Mouse (Mus musculus): ENCODE measurements around the gene Mapk6.

DNA sequence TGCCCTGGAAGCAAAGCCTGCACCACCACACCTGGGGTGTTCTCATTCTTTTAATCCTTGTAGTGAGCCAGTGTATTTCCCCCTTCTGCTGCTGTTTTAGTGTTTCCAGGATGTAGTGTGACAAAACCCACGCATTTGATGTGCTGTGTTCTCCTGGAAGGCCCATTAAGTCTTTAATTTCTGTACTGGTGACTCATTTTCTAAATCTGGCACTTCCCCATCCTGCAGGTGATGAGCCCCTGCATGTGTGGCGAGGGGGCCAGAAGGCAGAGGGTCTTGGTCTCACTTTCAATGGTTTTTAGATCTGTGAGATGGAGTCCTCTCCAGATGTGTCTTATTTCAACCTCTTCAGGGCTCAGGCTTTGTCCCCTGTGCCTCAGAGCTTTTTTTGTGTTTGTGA is 44.2 kb upstream of the Mapk6 start:
- TF ChIP-seq SMC3 (IDR thresholded peaks at IDR 0.05; ENCODE audit: low read depth, low read length), result no peak
- no peak for TF ChIP-seq POLR2A (IDR thresholded peaks at IDR 0.05; ENCODE audit: control insufficient read depth in 1 of 2, insufficient read depth in 1 of 2, low read depth in 1 of 2, low read length in 2 of 2, poor library complexity in 1 of 2)
- TF ChIP-seq HCFC1 (IDR thresholded peaks at IDR 0.05; ENCODE audit: low read depth, low read length), result no peak
- TF ChIP-seq GATA1 (IDR thresholded peaks at IDR 0.05; ENCODE audit: low read depth, low read length), result no peak
- TF ChIP-seq MAZ (IDR thresholded peaks at IDR 0.05; ENCODE audit: low read depth, low read length), result no peak
